Mouse (Mus musculus) cerebellum, adult 9-10 months (tissue): Measurements from ENCODE around the gene Pard6a.

ENCODE experiments used
- DNase-seq: peaks from one replicate; pipeline ENCODE4 v3.0.0; 2022

The Pard6a gene

DNA sequence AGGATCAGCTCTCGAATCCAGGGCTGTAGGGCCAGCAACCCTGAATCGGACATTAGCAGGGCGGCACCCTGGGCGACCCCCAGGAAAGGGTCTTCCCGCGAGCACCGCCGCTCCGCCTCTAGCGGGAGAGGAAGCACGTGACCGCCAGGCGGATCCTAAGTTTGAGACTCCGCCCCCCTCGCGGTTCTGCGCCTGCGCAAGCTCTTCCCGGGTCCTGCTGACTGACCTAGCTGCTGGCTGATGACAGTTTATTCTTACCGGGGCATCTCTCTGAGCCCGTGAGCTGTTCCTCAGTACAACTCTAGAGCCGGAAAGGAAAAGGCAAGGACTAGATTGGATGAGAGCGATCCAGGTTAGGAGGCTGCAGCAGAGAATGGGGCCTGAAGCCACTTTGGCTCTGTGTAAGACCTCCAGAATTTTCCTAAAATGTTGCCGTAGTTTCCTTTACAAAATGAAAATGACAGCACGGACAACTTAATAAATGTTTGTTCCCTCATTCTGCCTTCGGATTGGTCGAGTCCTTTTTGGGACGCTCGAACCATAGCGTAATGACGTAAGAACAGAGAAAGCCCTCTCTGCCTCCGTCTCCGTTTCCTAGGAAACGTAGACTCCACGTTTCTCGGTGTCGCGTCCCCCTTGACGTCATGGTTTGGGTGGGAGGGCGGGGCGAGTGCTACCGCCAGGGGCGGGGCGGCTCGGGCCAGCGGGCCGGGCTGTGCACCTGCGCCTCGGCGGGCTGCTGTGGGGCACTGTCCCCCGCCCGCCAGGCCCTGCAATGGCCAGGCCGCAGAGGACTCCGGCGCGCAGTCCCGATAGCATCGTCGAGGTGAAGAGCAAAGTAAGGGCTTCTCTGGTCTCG lies at the start of gene Pard6a, which contains the start of gene Acd:
Pard6a (plus strand) TSS at position 183 of the 859 bp plus-strand sequence.
Acd (minus strand) TSS at position 137 of the 859 bp plus-strand sequence.
- DNase-seq: peak; percentile 96

DNA sequence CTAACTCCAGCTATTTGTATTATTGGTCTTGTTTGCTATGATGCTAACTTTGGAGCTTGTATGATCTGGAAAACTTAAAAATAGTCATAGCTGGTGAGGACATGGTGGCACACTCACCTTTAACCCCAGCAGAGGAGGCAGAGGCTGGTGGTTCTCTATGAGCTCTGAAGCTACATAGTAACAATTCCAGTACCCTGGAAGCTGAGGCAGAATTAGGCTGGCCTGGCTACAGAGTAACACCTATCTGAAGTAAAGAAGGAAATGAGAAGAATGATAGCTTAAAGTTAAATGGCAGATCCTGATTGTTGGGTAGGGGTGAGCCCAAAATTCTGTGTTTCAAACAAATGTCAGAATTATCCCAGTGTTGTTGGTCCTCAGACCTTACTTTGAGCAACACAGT lies 43.3 kb upstream of the Pard6a start:
- DNase-seq: no peak

DNA sequence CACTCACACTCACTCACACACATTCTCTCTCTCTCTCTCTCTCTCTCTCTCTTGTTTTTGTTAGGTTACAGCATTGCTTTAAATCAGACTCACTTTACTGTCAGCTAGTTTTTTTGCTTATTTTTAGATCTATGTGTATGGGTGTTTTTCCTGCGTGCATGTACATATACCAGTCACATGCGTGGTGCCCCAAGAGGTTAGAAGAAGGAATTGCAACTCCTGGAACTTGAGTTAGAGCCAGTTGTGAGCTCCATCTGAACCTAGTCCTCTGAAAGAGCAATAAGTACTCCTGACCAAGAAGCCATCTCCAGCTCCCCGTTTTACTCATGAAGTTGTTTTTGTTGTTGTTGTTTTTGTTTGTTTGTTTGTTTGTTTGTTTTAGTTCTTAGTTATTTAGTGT lies 39.8 kb upstream of the Pard6a start:
- DNase-seq: peak; percentile 58

DNA sequence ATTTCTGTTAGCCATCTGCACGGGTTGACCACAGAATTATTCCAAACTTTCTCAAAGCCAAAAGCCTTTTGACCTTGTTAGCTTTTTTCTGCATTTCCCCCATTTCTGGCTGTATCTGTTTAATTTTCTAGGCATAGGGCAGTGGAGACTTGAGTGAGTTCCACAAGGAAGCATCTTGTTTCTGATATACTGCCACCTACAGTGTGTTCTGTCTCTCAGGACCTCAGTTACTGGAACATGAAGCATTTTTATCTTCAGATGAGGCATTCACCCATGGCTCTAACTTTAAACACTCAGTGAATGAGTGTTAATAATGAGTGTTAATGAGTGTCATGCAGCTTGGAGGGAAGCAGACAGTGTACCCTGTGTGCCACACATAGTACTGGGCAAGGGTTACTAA lies 23.1 kb upstream of the Pard6a start:
- no peak for DNase-seq

DNA sequence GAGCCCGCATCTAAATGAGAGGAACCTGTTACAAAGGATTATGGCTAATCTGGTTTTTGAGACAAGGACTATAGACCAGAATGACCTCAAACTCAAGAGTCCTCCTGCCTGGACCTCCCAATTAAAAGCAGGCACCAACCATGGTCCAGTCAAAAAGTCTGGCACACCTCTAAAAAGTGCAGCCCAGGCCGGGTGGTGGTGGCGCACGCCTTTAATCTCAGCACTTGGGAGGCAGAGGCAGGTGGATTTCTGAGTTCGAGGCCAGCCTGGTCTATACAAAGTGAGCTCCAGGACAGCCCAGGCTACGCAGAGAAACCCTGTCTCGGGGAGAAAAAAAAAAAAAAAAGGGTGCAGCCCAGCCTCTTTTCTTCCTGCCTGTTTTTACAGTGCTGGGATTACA lies 15.6 kb upstream of the Pard6a start:
- DNase-seq: no peak

DNA sequence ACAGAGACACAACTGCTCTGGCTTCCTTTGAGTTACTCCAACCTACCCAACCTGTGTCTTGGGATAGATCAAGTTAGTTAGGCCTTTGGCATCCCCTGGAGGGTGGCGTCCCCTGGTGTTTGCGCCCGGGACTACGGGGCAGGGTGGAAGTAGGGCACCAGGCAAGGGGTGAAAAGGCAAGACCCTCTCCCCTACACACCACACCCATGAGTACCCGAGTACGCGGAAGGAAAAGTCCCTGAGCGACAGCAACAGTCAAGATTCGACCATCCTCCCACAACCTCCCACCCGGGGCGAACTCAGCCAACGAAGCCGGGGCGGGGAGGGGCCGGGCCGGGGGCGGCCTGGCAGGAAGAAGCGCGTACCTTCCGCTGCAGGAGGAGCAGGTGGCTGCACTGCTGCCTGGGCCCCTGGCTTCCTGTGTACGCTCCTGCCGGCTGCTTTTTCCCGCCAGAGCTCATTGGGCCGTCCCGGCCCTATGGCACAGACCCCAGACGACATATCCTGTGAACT lies 15.1 kb upstream of the Pard6a start, which contains the start of gene Carmil2:
Carmil2 (plus strand) TSS at position 479 of the 513 bp plus-strand sequence.
- peak; percentile 55 for DNase-seq

GRCm38 (mm10) chr8:105686551-105686950 lies 14.4 kb upstream of the Pard6a start:
- no peak for DNase-seq

GRCm38 (mm10) chr8:105687512-105687911 lies 13.4 kb upstream of the Pard6a start:
- no peak for DNase-seq

DNA sequence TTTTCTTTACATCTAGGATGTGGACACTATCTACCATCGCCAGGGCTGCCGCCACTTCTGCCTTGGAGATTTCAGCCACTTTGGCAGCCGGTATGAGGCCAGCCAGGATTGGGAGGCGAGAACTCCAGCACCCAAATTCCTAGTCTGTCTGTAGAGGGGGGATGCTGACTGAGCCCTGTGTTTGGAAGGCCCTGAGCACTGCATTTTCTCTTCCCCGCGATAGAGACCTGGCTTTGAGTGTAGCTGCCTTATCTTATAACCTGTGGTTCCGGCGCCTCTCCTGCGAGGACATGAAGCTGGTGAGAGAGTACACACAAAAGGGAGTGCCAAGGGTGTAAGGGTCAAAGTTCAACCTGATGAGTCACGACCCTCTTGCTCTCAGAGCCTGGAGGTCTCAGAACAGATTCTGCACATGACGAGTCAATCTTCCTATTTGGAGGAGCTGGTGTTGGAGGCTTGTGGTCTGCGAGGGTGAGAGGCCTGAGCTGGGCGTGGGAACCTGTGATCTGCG lies 12.7 kb upstream of the Pard6a start:
- DNase-seq: no peak

DNA sequence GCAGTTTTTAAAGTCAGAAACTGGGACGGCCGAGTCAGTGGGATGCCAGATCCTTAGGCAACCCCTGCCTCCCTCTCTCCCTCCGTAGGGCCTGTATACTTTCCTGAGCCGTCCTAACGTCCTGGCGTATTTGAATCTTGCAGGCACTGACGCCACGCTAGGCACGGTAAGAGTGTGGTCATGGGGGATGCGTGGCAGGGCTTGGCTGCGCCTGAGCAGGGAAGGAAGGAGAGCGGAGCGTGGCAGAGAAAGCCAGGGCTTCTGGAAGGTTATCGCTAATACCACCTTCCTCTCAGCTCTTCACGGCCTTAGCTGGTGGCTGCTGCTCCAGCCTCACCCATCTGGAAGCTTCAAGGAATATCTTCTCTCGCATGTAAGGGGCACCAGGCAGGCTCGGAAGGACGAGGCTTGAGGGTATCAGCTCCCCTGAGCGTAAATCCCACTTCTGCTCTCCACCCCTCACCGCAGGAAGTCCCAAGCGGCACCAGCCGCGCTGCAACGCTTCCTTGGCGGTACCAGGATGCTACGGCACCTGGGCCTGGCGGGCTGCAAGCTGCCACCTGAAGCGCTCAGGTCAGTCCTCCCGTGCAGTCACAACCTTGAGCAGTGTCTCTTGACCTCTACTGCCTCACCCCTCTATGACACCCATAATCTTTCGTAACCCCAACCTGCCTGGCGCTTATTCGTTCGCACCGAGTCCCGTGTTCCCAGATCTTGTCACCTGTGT lies 11.5 kb upstream of the Pard6a start:
- DNase-seq: peak; percentile 9

DNA sequence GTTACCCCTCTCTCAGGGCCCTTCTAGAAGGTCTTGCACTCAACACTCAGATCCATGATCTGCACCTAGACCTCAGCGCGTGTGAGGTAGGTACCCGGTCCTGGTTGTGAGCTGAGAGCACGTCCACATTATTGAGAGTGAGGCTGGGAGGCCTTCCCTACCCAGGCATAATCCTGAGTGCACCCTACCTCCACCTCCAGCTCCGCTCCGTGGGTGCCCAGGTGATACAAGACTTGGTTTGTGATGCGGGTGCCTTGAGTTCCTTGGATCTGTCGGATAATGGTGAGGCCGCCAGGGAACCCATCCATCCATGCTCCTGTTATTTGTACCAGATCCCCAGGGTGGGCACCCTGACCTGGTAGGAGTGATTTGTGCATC lies 11.0 kb upstream of the Pard6a start:
- no peak for DNase-seq

DNA sequence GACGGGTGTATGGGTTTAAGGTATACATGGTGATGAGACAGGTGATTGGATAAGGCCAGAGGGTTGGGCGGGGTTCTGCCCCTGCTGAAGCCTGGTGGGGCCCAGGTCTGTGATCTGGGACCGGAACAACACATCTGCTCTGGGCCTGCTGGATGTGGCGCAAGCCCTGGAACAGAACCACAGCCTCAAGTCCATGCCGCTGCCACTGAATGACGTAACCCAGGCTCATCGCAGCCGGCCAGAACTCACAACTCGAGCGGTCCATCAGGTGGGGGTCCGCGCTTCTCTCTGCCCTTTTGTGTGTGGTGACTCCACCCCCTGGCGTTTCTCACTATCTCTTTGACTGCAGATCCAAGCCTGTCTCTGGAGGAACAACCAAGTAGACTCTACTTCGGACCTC lies 10.0 kb upstream of the Pard6a start:
- DNase-seq: no peak

GRCm38 (mm10) chr8:105692449-105693182 lies 8.3 kb upstream of the Pard6a start:
- DNase-seq: peak; percentile 52

- DNase-seq: peak; percentile 87
Measured at GRCm38 (mm10) chr8:105693648-105694047, 7.3 kb upstream of the Pard6a start.

DNA sequence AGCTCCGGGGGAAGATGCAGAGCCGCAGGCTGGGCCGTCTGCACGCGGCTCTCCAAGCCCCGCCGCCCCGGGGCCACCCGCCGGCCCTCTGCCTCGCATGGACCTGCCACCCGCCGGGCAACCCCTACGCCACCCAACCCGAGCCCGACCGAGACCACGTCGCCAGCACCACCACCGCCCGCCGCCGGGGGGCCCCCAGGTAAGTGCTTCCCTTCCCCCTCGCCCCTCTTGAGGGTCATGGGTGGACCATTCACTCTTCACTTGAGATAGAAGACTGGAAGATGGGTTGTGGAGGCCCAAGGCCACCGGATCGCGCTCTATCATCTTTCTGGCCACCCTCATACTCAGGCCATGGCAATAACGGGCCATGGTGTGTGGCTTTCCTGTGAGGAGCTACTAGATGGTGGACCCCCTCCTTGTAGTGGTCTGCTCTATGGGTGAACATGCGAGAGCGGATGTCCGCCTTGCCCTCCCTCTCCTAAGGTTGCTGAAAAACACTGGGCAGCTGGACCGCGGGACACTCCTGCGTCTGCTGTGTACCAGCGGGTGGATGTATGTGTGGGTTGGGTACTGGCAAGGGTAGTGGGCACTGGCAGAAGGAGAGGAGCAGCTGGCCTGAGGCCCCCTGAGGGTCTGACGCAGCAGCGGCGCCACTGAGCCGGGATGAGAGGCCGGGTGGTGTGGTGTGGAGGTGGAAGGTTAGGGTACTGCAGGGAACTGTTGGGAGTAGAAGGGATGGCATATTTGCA lies 6.7 kb upstream of the Pard6a start:
- peak; percentile 80 for DNase-seq

- DNase-seq: no peak
Measured at GRCm38 (mm10) chr8:105695080-105695780, 5.7 kb upstream of the Pard6a start.

- DNase-seq: no peak
Measured at GRCm38 (mm10) chr8:105697196-105697780, 3.7 kb upstream of the Pard6a start.

- DNase-seq: no peak
Measured at GRCm38 (mm10) chr8:105698734-105699133, 2.2 kb upstream of the Pard6a start.

DNA sequence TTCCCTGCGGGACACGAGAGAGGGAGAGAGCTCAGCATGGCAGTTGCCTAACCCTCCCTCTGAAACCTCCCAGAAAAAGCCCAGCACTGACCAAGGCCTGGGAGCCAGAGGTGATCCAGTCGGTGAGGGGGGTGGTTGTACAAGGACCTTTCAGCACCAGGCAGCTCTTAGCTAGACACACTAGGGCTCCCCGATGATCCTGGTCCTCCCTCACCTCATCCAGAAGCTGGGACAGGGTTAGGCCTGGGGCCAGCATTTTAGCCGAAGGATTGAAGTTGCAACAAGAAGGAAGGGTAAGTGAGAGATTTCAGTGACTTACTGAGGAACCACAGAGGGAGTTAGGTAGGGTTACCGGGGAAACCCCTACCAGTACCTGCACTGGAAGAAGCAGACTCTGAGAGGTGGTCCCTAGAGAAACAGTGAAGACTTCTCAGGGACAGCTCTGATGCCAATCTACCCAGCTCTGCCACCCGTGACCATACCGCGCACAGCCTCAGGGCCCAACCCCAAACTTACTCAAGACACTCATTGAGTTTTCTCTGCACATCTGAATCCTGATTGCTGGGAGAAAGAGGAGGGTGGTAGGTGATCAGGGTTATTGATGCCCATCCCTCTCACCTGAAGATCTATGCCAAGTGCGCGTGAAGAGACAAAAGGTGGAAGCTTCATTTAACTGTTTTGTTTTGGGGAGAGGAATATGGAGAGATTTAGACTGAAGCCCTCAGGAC lies 1.3 kb upstream of the Pard6a start:
- peak; percentile 59 for DNase-seq

DNA sequence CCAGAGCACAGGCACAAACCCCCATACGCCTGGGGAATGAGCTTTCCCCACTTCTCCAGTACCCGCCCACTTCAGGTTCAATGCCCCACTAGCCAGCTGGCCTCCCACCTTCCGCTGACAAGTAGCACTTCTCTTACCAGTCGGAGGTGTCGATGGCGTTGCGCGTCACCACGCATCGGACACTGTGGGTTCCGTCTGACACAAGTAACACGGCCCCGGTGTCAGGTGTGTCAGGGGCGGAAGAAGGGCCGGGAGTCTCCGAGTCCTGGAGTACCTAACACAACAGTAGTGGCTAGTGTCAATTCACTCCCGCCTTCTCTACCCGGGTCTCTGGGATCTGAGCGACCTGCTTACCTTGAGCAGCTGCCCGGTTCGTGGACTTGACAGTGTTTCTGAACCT lies 382 bp upstream of the Pard6a start:
- DNase-seq: no peak
